Mouse (Mus musculus) kidney, adult 2 months (tissue): ENCODE results near the gene Rbks.

ENCODE experiments used
- CTCF ChIP-seq: fragments of 200-500 bp; conservative IDR thresholded peaks from 2 replicates; pipeline ENCODE4 v1.5.1; 2011; ENCODE audit warnings: low read depth, mild to moderate bottlenecking, control low read depth, low read length, moderate library complexity, mixed read lengths; ENCODE audit not compliant: insufficient read depth, insufficient read length
- POLR2A ChIP-seq: fragments of 200-500 bp; IDR thresholded peaks from one replicate; pipeline ENCODE4 v1.6.1; 2011; ENCODE audit warnings: low read depth, low read length, control low read depth

DNA sequence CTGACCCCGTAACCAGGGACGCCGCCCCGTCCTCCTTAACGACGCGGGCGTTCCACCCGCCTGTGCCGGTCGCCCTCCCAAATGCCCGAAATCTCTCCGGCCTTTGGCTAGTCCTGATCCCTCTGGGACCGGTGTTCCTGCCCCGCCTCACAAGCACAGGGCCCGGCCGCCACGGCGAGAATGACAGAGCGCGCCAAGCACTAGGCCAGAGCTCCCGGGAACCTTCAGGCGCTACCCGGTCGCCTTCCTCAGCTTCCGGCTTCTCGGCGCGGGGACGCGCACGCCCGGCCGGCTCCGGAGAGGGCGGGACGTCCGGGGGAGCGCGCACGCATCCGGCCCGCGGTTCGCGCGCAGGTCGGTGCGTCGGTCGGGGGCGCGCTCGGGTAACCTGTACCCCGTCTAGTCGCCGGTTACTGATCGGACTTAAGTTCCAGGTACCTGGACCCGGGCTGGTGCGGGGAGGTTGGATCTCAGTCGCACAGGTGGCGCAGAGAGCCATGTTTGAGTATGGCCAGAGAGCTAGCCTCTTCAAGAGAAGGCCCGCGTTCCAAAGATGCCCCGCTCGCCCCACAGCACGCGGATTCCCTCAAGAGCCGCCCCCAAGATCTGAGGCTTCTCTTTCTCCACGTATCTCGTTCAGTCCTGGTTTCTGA, 343 bp upstream of the Rbks start, which contains the start of gene Babam2:
- TF ChIP-seq POLR2A (peak; percentile 26), CTCF (no peak)
